Mouse (Mus musculus): ENCODE measurements around the gene Dscaml1. TPM values are rescaled to one million over a fixed set of nuclear protein-coding genes. Genes with fewer than 3 reads are reported as not detected.

The Dscaml1 gene
- polyA plus RNA-seq, 1 experiment from 2014 or later, result not detected

GRCm38 (mm10) chr9:45660191-45660590, 233.8 kb downstream of the Dscaml1 start:
- Histone ChIP-seq H3K27ac (no peak overlapping the region), H3K9ac (no peak overlapping the region), H3K9me3 (replicated peaks) (no peaks in the 10 kb centered on the region), H3K36me3 (no peaks in the 10 kb centered on the region), H3K4me1 (no peaks in the 10 kb centered on the region), H3K27me3 (replicated peaks) (0 out of 2 replicates have a peak, but pooled peaks cover 5% of the 10 kb centered on the region), H3K4me2 (no peak overlapping the region), H3K4me3 (no peak overlapping the region)
- no peak for ATAC-seq
- WGBS (ENCODE audit: insufficient replicate concordance), result 44% methylated on average over 3 of the region's 3 CpGs

GRCm38 (mm10) chr9:45662471-45662870, 236.0 kb downstream of the Dscaml1 start:
- Histone ChIP-seq H3K36me3 (no peaks in the 10 kb centered on the region), H3K9me3 (replicated peaks) (no peaks in the 10 kb centered on the region), H3K27ac (no peak overlapping the region), H3K27me3 (replicated peaks) (0 out of 2 replicates have a peak, but pooled peaks cover 6% of the 10 kb centered on the region), H3K4me2 (no peak overlapping the region), H3K4me1 (no peaks in the 10 kb centered on the region), H3K4me3 (no peak overlapping the region), H3K9ac (no peak overlapping the region)
- no peak for ATAC-seq
- WGBS (ENCODE audit: insufficient replicate concordance), result 64% methylated on average over 5 of the region's 5 CpGs

DNA sequence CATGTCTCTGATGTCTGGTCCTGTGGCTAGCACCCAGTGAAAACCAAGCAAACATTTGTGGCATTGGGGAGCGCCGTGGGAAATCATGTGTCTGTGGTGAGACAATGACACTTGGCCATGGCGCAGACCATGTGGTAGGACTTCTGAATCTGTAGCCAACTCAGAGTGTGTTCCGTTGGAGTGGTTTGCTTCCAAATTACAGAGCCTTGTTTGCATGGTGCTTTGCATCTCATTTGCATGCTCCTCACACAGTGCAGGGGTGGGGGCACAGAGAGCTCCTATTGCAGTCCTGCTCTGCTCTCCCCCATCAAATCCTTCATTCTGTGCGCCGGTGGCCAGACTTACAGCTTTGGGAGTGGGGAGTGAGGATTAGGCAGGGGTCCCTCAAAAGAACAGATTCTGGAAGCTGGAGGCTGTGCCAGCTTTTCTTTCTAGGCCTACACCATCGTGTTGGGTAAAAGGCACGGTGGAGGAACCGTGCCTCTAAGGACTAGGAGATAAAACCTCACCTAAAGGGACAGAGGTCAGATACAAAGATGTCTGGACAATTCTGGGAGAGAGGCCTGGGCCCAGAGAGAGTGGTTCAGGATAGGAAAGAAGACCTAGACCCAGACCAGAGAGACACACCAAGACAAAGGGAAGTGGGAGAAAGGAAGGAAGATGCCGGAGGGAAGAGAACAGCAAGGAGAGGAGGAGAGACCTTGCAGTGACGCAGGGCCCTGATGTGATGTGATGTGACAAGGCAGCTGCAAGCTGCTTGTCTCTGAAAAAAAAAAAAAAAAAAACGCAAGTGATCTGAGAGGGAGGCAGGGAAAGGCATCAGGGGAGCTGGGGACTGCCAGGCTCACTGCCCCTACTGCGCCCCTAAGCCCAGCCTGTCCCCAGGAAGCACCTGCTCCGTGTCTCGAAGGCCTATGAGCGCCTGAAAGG, 237.2 kb downstream of the Dscaml1 start:
- no peaks in the 10 kb centered on the region for H3K9me3 ChIP-seq (replicated peaks)
- H3K4me2 ChIP-seq, result no peak overlapping the region
- no peak overlapping the region for H3K27ac ChIP-seq
- no peaks in the 10 kb centered on the region for H3K4me1 ChIP-seq
- no peak for ATAC-seq
- no peak overlapping the region for H3K4me3 ChIP-seq
- H3K36me3 ChIP-seq, result no peaks in the 10 kb centered on the region
- H3K27me3 ChIP-seq (replicated peaks), result 0 out of 2 replicates have a peak, but pooled peaks cover 6% of the 10 kb centered on the region
- WGBS (ENCODE audit: insufficient replicate concordance), result 59% methylated on average over 15 of the region's 16 CpGs
- H3K9ac ChIP-seq, result no peak overlapping the region

DNA sequence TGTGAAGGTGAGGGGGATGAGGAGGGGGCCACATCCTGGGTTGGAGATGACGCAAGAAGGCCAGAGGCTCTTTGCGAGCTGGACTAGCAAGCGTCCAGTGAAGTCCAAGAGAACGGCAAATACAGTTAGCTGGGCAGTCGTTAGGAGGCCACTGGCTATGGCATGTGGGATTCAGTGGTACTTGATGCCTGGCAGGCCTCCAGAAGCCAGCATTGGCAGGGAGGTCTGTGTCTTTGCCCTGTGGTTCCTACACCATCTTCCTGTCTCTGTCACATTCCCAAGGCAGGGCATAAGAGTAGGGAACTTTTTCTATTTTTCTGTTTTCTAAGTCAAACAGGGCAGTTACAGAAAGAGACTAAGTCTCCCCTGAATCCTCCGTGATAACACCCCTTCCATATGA, 237.9 kb downstream of the Dscaml1 start:
- peaks cover 6% of the 10 kb centered on the region; the same call in 1 of the 2 replicates for H3K27me3 ChIP-seq (replicated peaks)
- WGBS (ENCODE audit: insufficient replicate concordance), result 63% methylated on average over 6 of the region's 6 CpGs

GRCm38 (mm10) chr9:45664871-45665394, 238.5 kb downstream of the Dscaml1 start:
- Histone ChIP-seq H3K4me2 (no peak overlapping the region), H3K9me3 (replicated peaks) (no peaks in the 10 kb centered on the region), H3K4me3 (no peak overlapping the region), H3K36me3 (no peaks in the 10 kb centered on the region), H3K27me3 (replicated peaks) (peaks cover 6% of the 10 kb centered on the region; the same call in 1 of the 2 replicates), H3K4me1 (no peaks in the 10 kb centered on the region), H3K27ac (no peak overlapping the region), H3K9ac (no peak overlapping the region)
- ATAC-seq, result no peak
- WGBS (ENCODE audit: insufficient replicate concordance), result 56% methylated on average over 15 of the region's 15 CpGs

More for the DNA sequence above, 237.9 kb downstream of the Dscaml1 start:
- no peak for ATAC-seq
- Histone ChIP-seq H3K27ac (no peak overlapping the region), H3K4me1 (no peaks in the 10 kb centered on the region), H3K36me3 (no peaks in the 10 kb centered on the region), H3K9me3 (replicated peaks) (no peaks in the 10 kb centered on the region), H3K4me3 (no peak overlapping the region), H3K4me2 (no peak overlapping the region), H3K9ac (no peak overlapping the region)

DNA sequence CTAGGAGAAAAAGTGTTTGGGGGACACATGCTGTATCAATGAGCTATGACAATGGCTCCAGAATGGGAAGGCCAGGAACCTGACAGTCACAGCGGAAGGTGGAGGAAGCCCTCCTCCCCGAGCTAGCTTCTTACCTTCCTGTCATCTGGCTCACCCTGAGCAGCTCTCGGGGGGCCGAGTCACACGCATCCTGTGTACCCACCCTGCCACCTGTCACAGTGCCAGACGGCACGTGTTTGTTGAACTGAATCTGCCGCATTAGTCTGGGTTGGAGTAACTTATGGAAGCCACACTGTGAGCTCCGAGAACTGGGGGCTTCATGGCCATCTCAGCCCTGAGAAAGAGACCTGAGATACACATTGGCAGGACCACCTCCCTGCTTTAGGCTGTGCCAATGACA, 249.5 kb downstream of the Dscaml1 start:
- Histone ChIP-seq H3K4me3 (no peak overlapping the region), H3K27ac (no peak overlapping the region), H3K9ac (no peak overlapping the region), H3K27me3 (replicated peaks) (peaks cover 13% of the 10 kb centered on the region), H3K9me3 (replicated peaks) (no peaks in the 10 kb centered on the region), H3K36me3 (no peaks in the 10 kb centered on the region), H3K4me2 (no peak overlapping the region), H3K4me1 (peaks cover 7% of the 10 kb centered on the region; the same call in 1 of the 2 replicates)
- 65% methylated on average over 9 of the region's 9 CpGs for WGBS (ENCODE audit: insufficient replicate concordance)
- ATAC-seq, result no peak

GRCm38 (mm10) chr9:45676578-45676977, 250.2 kb downstream of the Dscaml1 start:
- no peak for ATAC-seq
- H3K36me3 ChIP-seq, result no peaks in the 10 kb centered on the region
- peaks cover 13% of the 10 kb centered on the region for H3K27me3 ChIP-seq (replicated peaks)
- WGBS (ENCODE audit: insufficient replicate concordance), result 62% methylated on average over 8 of the region's 8 CpGs
- peaks cover 7% of the 10 kb centered on the region; the same call in 1 of the 2 replicates for H3K4me1 ChIP-seq
- no peak overlapping the region for H3K4me2 ChIP-seq
- no peak overlapping the region for H3K4me3 ChIP-seq
- no peak overlapping the region for H3K9ac ChIP-seq
- no peaks in the 10 kb centered on the region for H3K9me3 ChIP-seq (replicated peaks)
- no peak overlapping the region for H3K27ac ChIP-seq

DNA sequence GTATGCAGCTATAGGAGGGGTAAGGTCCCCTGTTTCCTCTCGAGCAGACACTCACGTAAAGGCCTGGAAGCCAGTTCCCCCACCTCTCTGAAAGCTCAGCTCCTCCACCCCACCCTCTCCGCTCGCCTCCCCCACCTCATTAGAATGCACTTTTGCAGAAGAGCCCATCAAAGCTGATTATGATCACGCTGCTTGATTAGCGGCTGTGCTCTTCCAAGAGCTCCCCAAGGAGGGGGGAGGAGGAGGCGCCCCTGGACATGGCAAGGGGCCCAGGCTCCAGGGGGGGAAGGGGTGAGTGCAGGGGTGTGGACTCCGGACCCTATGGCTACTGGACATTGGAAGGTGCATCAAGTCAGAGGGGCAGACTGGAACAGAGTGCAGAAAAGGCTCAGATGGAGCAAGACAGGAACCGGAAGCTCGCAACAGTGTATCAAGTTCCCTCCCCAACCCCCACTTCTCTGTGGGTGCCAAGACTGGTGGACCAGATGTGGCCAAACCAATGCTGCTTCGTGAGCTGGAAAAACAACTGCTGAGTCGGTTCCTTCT, 250.9 kb downstream of the Dscaml1 start:
- H3K4me2 ChIP-seq, result no peak overlapping the region
- ATAC-seq, result no peak
- 32% methylated on average over 12 of the region's 12 CpGs for WGBS (ENCODE audit: insufficient replicate concordance)

DNA sequence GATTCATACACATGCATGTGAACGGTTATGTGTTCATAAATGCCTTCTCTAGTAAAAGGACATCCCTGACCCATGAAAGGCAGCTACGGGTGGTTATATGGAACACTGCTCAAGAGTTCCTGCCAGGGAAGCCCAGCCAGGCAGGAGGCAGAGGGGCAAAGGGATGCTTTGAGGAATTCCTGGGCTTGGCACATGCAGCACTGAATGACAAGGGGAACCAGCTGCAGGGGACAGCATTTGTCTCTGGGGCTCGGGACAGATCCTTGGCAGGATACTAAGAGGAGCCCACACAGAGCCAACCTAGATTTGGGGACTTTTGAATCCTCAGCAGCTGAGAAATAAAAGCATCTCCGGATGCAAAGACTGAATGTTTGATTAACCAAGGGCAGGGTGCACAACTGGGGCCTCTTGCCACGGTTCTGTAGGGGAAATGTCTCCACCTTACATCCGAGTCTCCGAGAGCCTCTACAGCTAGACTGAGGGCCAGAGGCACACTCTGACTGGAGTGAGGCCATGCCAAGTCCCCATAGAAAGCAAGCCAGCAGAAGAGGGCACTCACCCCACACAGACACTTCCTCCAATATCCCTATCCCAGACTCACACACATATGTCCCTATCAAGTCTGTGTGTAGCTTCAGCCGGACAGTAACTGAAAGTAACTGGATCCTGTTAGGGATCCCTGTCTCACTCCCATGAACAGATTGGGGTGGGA, 251.7 kb downstream of the Dscaml1 start:
- no peak for ATAC-seq
- Histone ChIP-seq H3K4me1 (peaks cover 7% of the 10 kb centered on the region; the same call in 1 of the 2 replicates), H3K27ac (no peak overlapping the region), H3K9ac (no peak overlapping the region), H3K4me3 (no peak overlapping the region), H3K27me3 (replicated peaks) (peaks cover 8% of the 10 kb centered on the region; the same call in 1 of the 2 replicates), H3K36me3 (no peaks in the 10 kb centered on the region), H3K9me3 (replicated peaks) (no peaks in the 10 kb centered on the region), H3K4me2 (no peak overlapping the region)
- 57% methylated on average over 8 of the region's 8 CpGs for WGBS (ENCODE audit: insufficient replicate concordance)

More for the DNA sequence above, 250.9 kb downstream of the Dscaml1 start:
- H3K9me3 ChIP-seq (replicated peaks), result no peaks in the 10 kb centered on the region
- peaks cover 13% of the 10 kb centered on the region for H3K27me3 ChIP-seq (replicated peaks)
- H3K9ac ChIP-seq, result no peak overlapping the region
- no peak overlapping the region for H3K27ac ChIP-seq
- H3K36me3 ChIP-seq, result no peaks in the 10 kb centered on the region
- no peak overlapping the region for H3K4me3 ChIP-seq
- peaks cover 7% of the 10 kb centered on the region; the same call in 1 of the 2 replicates for H3K4me1 ChIP-seq

DNA sequence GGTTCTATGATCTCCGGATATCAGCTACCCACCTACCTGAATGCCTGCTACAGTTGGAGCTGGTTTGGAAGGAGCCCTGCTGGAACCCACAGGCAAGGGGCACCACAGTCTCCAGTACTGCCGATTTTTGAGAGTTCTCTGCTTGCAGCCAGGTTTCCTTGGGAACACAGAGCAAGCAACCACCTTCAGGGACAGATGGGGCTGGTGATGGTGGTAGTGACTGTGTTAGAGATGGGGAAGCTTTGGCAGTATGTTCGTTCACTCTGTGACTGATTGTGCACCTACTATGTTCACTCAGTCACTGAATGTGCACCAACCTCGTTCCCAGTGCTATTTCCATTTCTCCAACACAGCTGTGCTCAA, 252.2 kb downstream of the Dscaml1 start:
- no peak for ATAC-seq
- no peak overlapping the region for H3K4me2 ChIP-seq
- peaks cover 8% of the 10 kb centered on the region; the same call in 1 of the 2 replicates for H3K27me3 ChIP-seq (replicated peaks)
- H3K27ac ChIP-seq, result no peak overlapping the region
- no peak overlapping the region for H3K4me3 ChIP-seq
- H3K4me1 ChIP-seq, result peaks cover 7% of the 10 kb centered on the region; the same call in 1 of the 2 replicates
- H3K36me3 ChIP-seq, result no peaks in the 10 kb centered on the region
- 54% methylated on average over 4 of the region's 4 CpGs for WGBS (ENCODE audit: insufficient replicate concordance)
- H3K9ac ChIP-seq, result no peak overlapping the region
- H3K9me3 ChIP-seq (replicated peaks), result no peaks in the 10 kb centered on the region

DNA sequence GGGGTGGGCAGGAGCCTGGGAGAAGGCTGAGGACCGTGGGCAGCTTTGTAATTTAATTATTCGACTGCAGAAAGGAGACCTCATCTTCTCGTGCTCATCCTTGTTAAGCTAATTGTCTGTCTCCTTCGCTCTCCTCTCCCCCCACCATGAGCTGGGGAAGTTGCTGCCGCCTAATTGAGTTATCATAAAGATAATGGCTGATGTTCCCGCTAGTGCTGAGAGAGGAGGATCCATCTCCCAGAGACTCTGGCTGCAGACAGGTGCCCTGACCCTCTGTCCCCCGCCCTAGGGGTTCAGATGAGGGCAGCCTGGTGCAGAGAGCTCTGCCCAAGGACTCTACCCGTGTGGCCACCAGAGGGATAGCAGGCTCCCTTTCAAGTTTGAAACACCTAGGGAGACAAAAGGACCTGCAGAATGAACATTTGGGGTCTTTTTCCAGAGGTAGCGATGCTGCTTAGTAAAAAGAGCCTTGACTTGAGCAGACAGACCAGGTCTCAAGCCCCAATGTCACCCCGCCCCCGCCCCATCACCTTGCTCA, 256.1 kb downstream of the Dscaml1 start:
- 39% methylated on average over 11 of the region's 11 CpGs for WGBS (ENCODE audit: insufficient replicate concordance)
- H3K4me1 ChIP-seq, result peaks cover 2% of the 10 kb centered on the region; the same call in 1 of the 2 replicates
- no peak overlapping the region for H3K4me3 ChIP-seq
- H3K9ac ChIP-seq, result no peak overlapping the region
- no peak overlapping the region for H3K4me2 ChIP-seq
- H3K27ac ChIP-seq, result no peak overlapping the region
- H3K36me3 ChIP-seq, result no peaks in the 10 kb centered on the region
- H3K27me3 ChIP-seq (replicated peaks), result no peaks in the 10 kb centered on the region
- no peak for ATAC-seq
- H3K9me3 ChIP-seq (replicated peaks), result no peaks in the 10 kb centered on the region
